Mouse (Mus musculus): ENCODE results near the gene Igsf8. TPM values are rescaled to one million over a fixed set of nuclear protein-coding genes. Genes with fewer than 3 reads are reported as not detected.
A peak's percentile ranks its signal among the peaks of the same experiment; 100 is the strongest.
"Not testable (repeated sequence)": the region's sequence is repeated elsewhere in the genome, so short reads cannot be mapped to it uniquely, and the experiment has no call there.

The Igsf8 gene
- polyA plus RNA-seq, 1 experiment from 2014 or later: 42.5 TPM

DNA sequence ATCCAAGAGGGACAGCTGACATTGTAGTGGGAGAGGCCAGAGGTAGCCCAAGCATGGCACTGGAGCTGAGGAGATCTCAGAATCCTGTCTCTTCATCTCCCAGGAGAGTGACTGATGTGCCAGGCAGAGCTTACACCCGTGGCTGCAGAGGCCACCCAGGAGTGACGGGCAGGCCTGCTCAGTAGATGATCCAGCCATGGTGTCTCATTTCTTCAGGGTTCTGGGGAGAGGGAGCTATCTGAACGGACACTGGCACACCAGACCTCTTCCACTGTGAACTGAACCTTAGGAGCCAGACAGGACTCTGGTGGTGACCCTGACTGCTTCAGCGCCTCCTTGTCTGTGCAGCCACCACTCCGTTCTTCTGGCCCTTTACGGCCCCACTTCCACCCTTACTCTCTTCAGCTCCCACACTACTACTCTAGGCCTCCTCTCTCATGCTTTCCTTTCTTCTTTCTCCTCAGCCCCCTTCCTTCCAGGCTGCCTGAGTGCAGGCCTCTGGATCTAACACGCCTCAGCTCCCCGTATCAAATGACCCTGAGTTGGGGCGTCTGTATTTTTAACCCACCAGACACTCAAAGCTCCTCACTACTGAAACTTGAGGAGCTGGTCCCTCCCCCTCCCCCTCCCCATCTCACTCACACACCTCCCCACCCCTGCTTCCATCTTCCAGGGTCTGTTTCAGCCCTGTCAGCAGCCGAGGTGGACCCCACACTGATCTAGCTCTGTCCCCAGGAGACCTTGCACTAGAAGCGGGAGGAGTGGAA is 40.0 kb upstream of the Igsf8 start:
- no peak for ATAC-seq (ENCODE audit: low read depth)
- peaks cover 28% of the 10 kb centered on the region for H3K4me1 ChIP-seq (replicated peaks; ENCODE audit: control insufficient read depth, insufficient read depth, low read length)
- no peaks in the 10 kb centered on the region for H3K27me3 ChIP-seq (ENCODE audit: control insufficient read depth, insufficient read depth, low read depth, low read length)
- no peak overlapping the region for H3K9ac ChIP-seq (ENCODE audit: low read length)
- no peak overlapping the region for H3K4me2 ChIP-seq (ENCODE audit: low read depth, low read length)
- 55% methylated on average over 11 of the region's 11 CpGs for WGBS
- H3K9me3 ChIP-seq (ENCODE audit: control insufficient read depth, low read length): no peaks in the 10 kb centered on the region
- no peak overlapping the region for H3K4me3 ChIP-seq (ENCODE audit: low read length)
- H3K27ac ChIP-seq (ENCODE audit: low read length): peak overlapping the region; percentile 47
- no peaks in the 10 kb centered on the region for H3K36me3 ChIP-seq (ENCODE audit: control insufficient read depth, insufficient read depth, low read length)

DNA sequence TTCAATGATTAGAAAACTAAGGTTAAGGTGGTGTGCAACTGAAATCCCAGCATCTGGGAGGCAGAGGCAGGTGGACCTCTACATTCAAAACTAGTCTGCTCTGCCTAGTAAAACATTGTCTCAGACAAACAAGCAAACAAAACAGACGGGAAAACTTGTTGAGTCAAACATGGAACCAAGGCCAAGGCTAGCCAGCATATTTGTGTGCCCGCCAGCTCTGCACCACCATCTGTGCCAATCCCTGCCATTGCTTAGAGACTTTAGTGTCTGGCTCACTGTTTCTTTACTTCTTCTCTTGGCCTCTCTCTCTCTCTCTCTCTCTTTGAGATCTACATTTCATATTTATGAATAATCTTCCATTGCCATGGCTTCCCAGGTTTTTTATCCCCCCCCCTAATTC is 33.2 kb upstream of the Igsf8 start:
- Histone ChIP-seq H3K36me3 (ENCODE audit: control insufficient read depth, insufficient read depth, low read length) (no peaks in the 10 kb centered on the region), H3K27ac (ENCODE audit: low read length) (no peak overlapping the region), H3K27me3 (ENCODE audit: control insufficient read depth, insufficient read depth, low read depth, low read length) (no peaks in the 10 kb centered on the region), H3K4me2 (ENCODE audit: low read depth, low read length) (no peak overlapping the region), H3K9ac (ENCODE audit: low read length) (no peak overlapping the region), H3K9me3 (ENCODE audit: control insufficient read depth, low read length) (no peaks in the 10 kb centered on the region), H3K4me3 (ENCODE audit: low read length) (no peak overlapping the region), H3K4me1 (replicated peaks; ENCODE audit: control insufficient read depth, insufficient read depth, low read length) (no peaks in the 10 kb centered on the region)
- WGBS: 79% methylated on average over 2 of the region's 2 CpGs
- ATAC-seq (ENCODE audit: low read depth): no peak

DNA sequence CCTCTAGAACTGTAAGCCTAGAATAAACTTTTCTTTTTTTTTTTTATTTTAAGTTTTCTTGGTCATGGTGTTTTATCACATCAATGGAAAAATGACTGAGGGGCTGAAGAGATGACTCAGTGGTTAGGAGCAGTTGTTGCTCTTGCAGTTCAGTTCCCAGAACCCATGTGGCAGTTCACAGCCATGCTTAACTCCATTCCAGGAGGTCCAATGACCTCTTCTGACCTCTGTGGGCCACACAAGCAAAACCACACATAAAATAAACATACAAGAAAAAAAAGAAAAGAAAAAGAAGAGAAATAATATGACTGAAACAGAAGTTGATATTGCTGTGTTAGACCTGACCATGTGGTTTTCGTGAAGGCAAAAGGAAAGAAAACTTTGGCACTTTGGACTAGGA is 32.2 kb upstream of the Igsf8 start:
- Histone ChIP-seq H3K36me3 (ENCODE audit: control insufficient read depth, insufficient read depth, low read length) (no peaks in the 10 kb centered on the region), H3K4me3 (ENCODE audit: low read length) (no peak overlapping the region), H3K9me3 (ENCODE audit: control insufficient read depth, low read length) (no peaks in the 10 kb centered on the region), H3K27ac (ENCODE audit: low read length) (no peak overlapping the region), H3K9ac (ENCODE audit: low read length) (no peak overlapping the region), H3K4me2 (ENCODE audit: low read depth, low read length) (no peak overlapping the region), H3K27me3 (ENCODE audit: control insufficient read depth, insufficient read depth, low read depth, low read length) (no peaks in the 10 kb centered on the region), H3K4me1 (replicated peaks; ENCODE audit: control insufficient read depth, insufficient read depth, low read length) (no peaks in the 10 kb centered on the region)
- ATAC-seq (ENCODE audit: low read depth): no peak
- 83% methylated on average over 1 of the region's 1 CpGs for WGBS

DNA sequence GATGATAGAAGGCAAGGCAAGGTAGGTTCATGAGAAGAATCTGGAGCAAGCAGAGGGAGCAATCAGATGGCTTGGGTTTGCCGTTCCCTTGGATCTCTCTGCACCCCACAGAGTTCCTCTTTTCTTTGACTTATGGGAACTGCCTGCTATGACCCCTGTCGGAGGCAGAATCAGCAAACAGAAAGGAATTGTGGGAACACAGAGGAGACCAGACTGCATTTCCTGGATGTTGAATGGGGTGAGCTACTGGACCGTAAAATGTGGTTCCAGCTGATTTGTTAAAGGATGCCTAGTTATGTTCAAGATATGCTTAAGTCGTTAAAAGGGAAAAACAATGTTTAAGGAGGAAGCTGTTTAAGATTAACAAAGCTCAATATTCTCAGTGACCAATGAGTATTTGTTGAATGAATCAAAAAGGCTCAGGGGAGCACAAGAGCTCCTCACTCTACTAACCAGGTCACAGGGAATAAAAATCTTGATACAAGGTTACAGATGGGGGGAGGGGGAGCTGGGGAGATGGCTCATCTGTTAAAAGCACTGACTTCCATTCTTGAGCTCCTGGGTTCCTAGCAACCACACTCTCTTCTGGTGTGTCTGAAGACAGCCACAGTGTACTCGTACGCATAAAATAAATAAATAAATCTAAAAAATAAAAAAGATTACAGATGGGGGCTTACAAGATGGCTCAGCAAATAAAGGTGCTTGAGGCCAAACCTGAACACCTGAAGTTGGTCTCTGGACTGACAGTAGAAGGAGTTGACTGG is 20.3 kb upstream of the Igsf8 start:
- WGBS: 65% methylated on average over 6 of the region's 6 CpGs
- no peaks in the 10 kb centered on the region for H3K36me3 ChIP-seq (ENCODE audit: control insufficient read depth, insufficient read depth, low read length)
- no peak overlapping the region for H3K4me3 ChIP-seq (ENCODE audit: low read length)
- no peak overlapping the region for H3K4me2 ChIP-seq (ENCODE audit: low read depth, low read length)
- ATAC-seq (ENCODE audit: low read depth): no peak
- H3K9ac ChIP-seq (ENCODE audit: low read length): no peak overlapping the region
- H3K27ac ChIP-seq (ENCODE audit: low read length): no peak overlapping the region
- H3K4me1 ChIP-seq (replicated peaks; ENCODE audit: control insufficient read depth, insufficient read depth, low read length): no peaks in the 10 kb centered on the region
- no peaks in the 10 kb centered on the region for H3K9me3 ChIP-seq (ENCODE audit: control insufficient read depth, low read length)
- peaks cover 11% of the 10 kb centered on the region for H3K27me3 ChIP-seq (ENCODE audit: control insufficient read depth, insufficient read depth, low read depth, low read length)

DNA sequence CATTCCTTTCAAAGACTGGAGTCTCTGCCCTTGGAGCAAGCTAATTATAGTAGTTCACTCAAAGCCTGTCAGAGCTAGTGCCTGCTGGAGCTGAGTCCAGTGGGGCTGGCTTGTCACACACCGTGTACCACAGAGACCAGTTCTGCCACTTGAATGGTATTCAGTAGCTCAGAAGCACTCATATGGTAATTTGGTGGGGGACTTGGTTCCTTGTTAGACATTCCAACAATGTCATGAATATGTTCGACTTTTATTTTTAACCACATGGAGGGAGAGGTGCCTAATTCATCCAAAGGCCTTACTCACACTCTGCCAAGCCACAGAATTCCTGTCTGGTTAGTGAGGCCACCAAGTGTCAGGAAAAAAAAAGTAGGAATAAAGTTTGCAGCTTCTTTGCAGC is 19.0 kb upstream of the Igsf8 start:
- Histone ChIP-seq H3K9me3 (ENCODE audit: control insufficient read depth, low read length) (no peaks in the 10 kb centered on the region), H3K27ac (ENCODE audit: low read length) (no peak overlapping the region), H3K9ac (ENCODE audit: low read length) (no peak overlapping the region), H3K27me3 (ENCODE audit: control insufficient read depth, insufficient read depth, low read depth, low read length) (peaks cover 11% of the 10 kb centered on the region), H3K4me3 (ENCODE audit: low read length) (no peak overlapping the region), H3K4me1 (replicated peaks; ENCODE audit: control insufficient read depth, insufficient read depth, low read length) (no peaks in the 10 kb centered on the region), H3K4me2 (ENCODE audit: low read depth, low read length) (no peak overlapping the region), H3K36me3 (ENCODE audit: control insufficient read depth, insufficient read depth, low read length) (no peaks in the 10 kb centered on the region)
- ATAC-seq (ENCODE audit: low read depth): peak; percentile 75
- WGBS: 29% methylated on average over 2 of the region's 2 CpGs

DNA sequence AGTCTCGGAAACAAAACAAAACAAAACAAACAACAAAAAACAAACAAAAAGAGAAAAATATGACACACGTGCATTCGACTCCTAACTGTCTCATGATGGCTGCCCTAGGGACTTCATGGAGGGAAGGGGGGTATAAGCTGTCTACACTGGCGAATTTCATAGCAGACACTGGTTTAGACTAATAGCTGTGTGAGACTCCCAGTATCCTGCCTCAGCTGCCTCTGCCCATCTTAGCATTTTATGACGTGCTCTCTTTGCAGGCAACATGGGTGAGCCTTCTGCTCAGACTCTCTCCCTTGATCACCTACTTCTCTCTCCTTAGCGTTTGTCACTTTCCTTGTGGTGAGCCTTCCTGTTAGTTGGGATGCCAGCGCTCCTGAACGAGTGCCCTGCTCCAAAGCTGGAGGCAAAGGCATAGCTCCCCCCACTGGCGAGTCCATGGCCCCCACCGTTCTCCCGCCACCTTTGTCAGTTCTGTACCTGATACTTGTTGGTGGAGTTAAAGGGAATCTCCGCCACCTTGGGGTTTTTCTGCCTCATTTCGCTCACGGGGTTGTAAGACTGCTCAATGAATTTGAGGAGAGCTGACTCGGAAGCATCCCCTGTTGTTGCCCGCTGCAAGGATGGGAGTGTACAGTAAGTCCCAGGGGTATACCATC is 17.8 kb upstream of the Igsf8 start:
- H3K4me3 ChIP-seq (ENCODE audit: low read length): no peak overlapping the region
- no peak overlapping the region for H3K27ac ChIP-seq (ENCODE audit: low read length)
- H3K9ac ChIP-seq (ENCODE audit: low read length): no peak overlapping the region

DNA sequence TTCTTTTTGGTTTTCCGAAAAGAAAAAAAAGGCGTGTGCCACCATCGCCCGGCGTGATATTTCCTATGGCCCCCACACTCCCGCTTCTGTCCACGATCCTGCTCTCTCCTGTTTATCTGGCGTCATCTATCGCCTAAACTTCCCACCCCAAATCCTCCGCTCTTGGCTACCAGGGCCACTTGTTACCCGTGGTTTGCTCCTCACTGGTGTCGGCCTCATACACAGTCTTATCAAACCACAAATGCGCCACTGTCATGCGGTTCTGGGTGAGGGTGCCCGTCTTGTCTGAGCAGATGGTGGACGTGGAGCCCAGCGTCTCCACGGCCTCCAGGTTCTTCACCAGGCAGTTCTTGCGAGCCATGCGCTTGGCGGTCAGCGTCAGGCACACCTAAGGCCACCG is 16.8 kb upstream of the Igsf8 start:
- Histone ChIP-seq H3K4me3 (ENCODE audit: low read length) (0 out of 2 replicates have a peak overlapping the region, but pooled peaks have one; percentile 4), H3K4me2 (ENCODE audit: low read depth, low read length) (peak overlapping the region; percentile 25), H3K27me3 (ENCODE audit: control insufficient read depth, insufficient read depth, low read depth, low read length) (peaks cover 11% of the 10 kb centered on the region)
- WGBS: 25% methylated on average over 23 of the region's 23 CpGs
- not testable (repeated sequence) for H3K27ac ChIP-seq (ENCODE audit: low read length); H3K9me3 ChIP-seq (ENCODE audit: control insufficient read depth, low read length); H3K36me3 ChIP-seq (ENCODE audit: control insufficient read depth, insufficient read depth, low read length); ATAC-seq (ENCODE audit: low read depth); H3K4me1 ChIP-seq (replicated peaks; ENCODE audit: control insufficient read depth, insufficient read depth, low read length); H3K9ac ChIP-seq (ENCODE audit: low read length)

More for the DNA sequence above, 17.8 kb upstream of the Igsf8 start:
- 30% methylated on average over 16 of the region's 16 CpGs for WGBS
- Histone ChIP-seq H3K27me3 (ENCODE audit: control insufficient read depth, insufficient read depth, low read depth, low read length) (peaks cover 11% of the 10 kb centered on the region), H3K36me3 (ENCODE audit: control insufficient read depth, insufficient read depth, low read length) (no peaks in the 10 kb centered on the region), H3K4me1 (replicated peaks; ENCODE audit: control insufficient read depth, insufficient read depth, low read length) (no peaks in the 10 kb centered on the region), H3K4me2 (ENCODE audit: low read depth, low read length) (peak overlapping the region; percentile 25; the same call in 1 of the 2 replicates), H3K9me3 (ENCODE audit: control insufficient read depth, low read length) (no peaks in the 10 kb centered on the region)
- no peak for ATAC-seq (ENCODE audit: low read depth)

DNA sequence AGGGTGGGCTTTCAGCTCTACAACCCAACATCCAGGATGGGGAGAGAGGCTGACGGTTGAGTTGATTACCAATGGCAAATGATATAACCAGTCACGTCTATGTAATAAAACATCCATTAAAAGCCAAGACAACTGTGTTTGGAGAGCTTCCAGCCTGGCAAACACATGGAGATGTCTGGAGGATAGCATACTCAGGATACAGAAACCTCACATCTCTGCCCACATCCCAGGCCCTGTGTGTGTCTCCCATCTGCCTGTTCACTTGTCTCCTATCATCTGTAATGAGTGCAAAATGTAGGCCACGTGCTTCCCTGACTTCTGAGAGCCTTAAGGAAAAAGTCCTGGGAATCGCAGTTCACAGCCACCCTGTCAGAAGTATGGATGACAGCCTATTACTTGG is 14.2 kb upstream of the Igsf8 start:
- Histone ChIP-seq H3K9ac (ENCODE audit: low read length) (no peak overlapping the region), H3K27ac (ENCODE audit: low read length) (no peak overlapping the region), H3K4me2 (ENCODE audit: low read depth, low read length) (no peak overlapping the region), H3K4me1 (replicated peaks; ENCODE audit: control insufficient read depth, insufficient read depth, low read length) (no peaks in the 10 kb centered on the region), H3K36me3 (ENCODE audit: control insufficient read depth, insufficient read depth, low read length) (no peaks in the 10 kb centered on the region), H3K27me3 (ENCODE audit: control insufficient read depth, insufficient read depth, low read depth, low read length) (peaks cover 11% of the 10 kb centered on the region), H3K9me3 (ENCODE audit: control insufficient read depth, low read length) (no peaks in the 10 kb centered on the region), H3K4me3 (ENCODE audit: low read length) (no peak overlapping the region)
- ATAC-seq (ENCODE audit: low read depth): no peak
- 69% methylated on average over 4 of the region's 4 CpGs for WGBS

DNA sequence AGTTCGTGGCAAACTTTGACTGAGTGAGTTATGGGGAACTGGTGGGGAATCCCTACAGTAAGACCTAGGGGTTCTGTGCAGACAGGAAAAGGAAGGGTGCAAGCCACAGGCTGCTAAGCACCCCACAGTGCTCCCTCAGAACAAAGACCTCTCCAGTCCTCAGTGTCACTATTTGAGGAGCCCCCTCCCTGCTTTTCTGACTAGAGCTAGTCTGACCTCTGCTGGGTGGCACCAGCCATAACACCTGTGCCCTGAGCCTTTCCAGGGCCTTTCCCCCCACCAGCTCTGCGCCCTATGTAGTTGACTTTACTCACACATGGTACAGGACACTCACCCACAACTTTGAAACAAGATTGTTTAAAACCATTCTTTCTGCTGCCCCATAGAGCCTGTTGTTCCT is 13.8 kb upstream of the Igsf8 start:
- 0 out of 2 replicates have a peak, but pooled peaks have one; percentile 31 for ATAC-seq (ENCODE audit: low read depth)
- H3K27me3 ChIP-seq (ENCODE audit: control insufficient read depth, insufficient read depth, low read depth, low read length): peaks cover 11% of the 10 kb centered on the region

More for the DNA sequence above, 13.8 kb upstream of the Igsf8 start:
- Histone ChIP-seq H3K9me3 (ENCODE audit: control insufficient read depth, low read length) (no peaks in the 10 kb centered on the region), H3K27ac (ENCODE audit: low read length) (no peak overlapping the region), H3K36me3 (ENCODE audit: control insufficient read depth, insufficient read depth, low read length) (no peaks in the 10 kb centered on the region), H3K9ac (ENCODE audit: low read length) (no peak overlapping the region), H3K4me1 (replicated peaks; ENCODE audit: control insufficient read depth, insufficient read depth, low read length) (no peaks in the 10 kb centered on the region), H3K4me2 (ENCODE audit: low read depth, low read length) (no peak overlapping the region), H3K4me3 (ENCODE audit: low read length) (no peak overlapping the region)
- WGBS: 44% methylated on average over 2 of the region's 2 CpGs

Measured in lung, embryonic 16.5 days (tissue).